Mouse (Mus musculus) intestine, postnatal 0 days (tissue): Measurements from ENCODE around the gene Clock. TPM values are rescaled to one million over a fixed set of nuclear protein-coding genes. Genes with fewer than 3 reads are reported as not detected.

Experiments used
- ATAC-seq: fragments of 200-750 bp; cut with Nextera tagmentation; 2 replicates; pipeline ENCODE4 v1.8.0; 2017; ENCODE audit warnings: mild to moderate bottlenecking, moderate TSS enrichment, moderate library complexity
- H3K27ac ChIP-seq: fragments of 300-500 bp; sonication (generic); 2 replicates; pipeline ENCODE4 v1.5.1; 2014; ENCODE audit warnings: mild to moderate bottlenecking, low read depth, low read length, moderate library complexity
- H3K27me3 ChIP-seq: fragments of 300-500 bp; sonication (generic); replicated peaks from 2 replicates; pipeline ENCODE4 v1.6.1; 2014; ENCODE audit warnings: low read length, mixed read lengths; ENCODE audit not compliant: control insufficient read depth, insufficient read depth
- H3K36me3 ChIP-seq: fragments of 300-500 bp; sonication (generic); 2 replicates; pipeline ENCODE4 v1.6.1; 2014; ENCODE audit warnings: mild to moderate bottlenecking, moderate library complexity; ENCODE audit not compliant: control insufficient read depth, insufficient read depth
- H3K4me1 ChIP-seq: fragments of 300-500 bp; sonication (generic); replicated peaks from 2 replicates; pipeline ENCODE4 v1.6.1; 2014; ENCODE audit warnings: antibody characterized with exemption, low read length, mixed read lengths; ENCODE audit not compliant: control insufficient read depth, insufficient read depth
- H3K4me2 ChIP-seq: fragments of 300-500 bp; sonication (generic); replicated peaks from 2 replicates; pipeline ENCODE4 v1.6.1; 2014; ENCODE audit warnings: low read depth, mild to moderate bottlenecking, moderate library complexity
- H3K4me3 ChIP-seq: fragments of 300-500 bp; sonication (generic); 2 replicates; pipeline ENCODE4 v1.5.1; 2014; ENCODE audit warnings: low read depth, low read length
- H3K9ac ChIP-seq: fragments of 300-500 bp; sonication (generic); 2 replicates; pipeline ENCODE4 v1.6.1; 2014; ENCODE audit warnings: mild to moderate bottlenecking, low read depth, low read length
- H3K9me3 ChIP-seq: fragments of 300-500 bp; sonication (generic); 2 replicates; pipeline ENCODE4 v1.6.1; 2016; ENCODE audit warnings: mixed run types; ENCODE audit not compliant: control insufficient read depth
- CTCF ChIP-seq: sonication (generic); IDR thresholded peaks from 2 replicates; pipeline ENCODE4 v1.5.1; 2016; ENCODE audit warnings: low read depth, mild to moderate bottlenecking, control low read depth, antibody characterized with exemption, moderate library complexity
- WGBS: fragments of 180-500 bp; shearing (Covaris S2); extraction: QIAGEN DNeasy Blood & Tissue Kit; methylation state at CpG from one replicate; pipeline ENCODE4 v1.1.7; 2014; 5-methylcytosine and 5-hydroxymethylcytosine counted together
- polyA plus RNA-seq: library from polyadenylated mRNA; unstranded; fragments of >200 nt; fragmentation: Nextera tagmentation; extraction: Ambion mirVana; gene quantifications from 2 replicates; pipeline ENCODE4 v1.2.1, GENCODE M21; 2015

The Clock gene
- polyA plus RNA-seq, 1 experiment from 2014 or later = 8.2 TPM

GRCm38 (mm10) chr5:76163828-76164390, 140.7 kb downstream of the Clock start:
- H3K27me3 ChIP-seq = no peaks in the 10 kb centered on the region
- no peaks in the 10 kb centered on the region for H3K36me3 ChIP-seq
- no peak overlapping the region for H3K27ac ChIP-seq
- no peak for ATAC-seq
- H3K9ac ChIP-seq = no peak overlapping the region
- no peak for TF ChIP-seq CTCF
- H3K4me1 ChIP-seq = no peaks in the 10 kb centered on the region
- no peaks in the 10 kb centered on the region for H3K9me3 ChIP-seq
- 52% methylated on average over 4 of the region's 4 CpGs for WGBS
- no peak overlapping the region for H3K4me3 ChIP-seq
- H3K4me2 ChIP-seq = no peak overlapping the region

- Histone ChIP-seq H3K9me3 (no peaks in the 10 kb centered on the region), H3K9ac (no peak overlapping the region), H3K36me3 (no peaks in the 10 kb centered on the region), H3K27me3 (no peaks in the 10 kb centered on the region), H3K4me1 (no peaks in the 10 kb centered on the region), H3K4me2 (no peak overlapping the region), H3K27ac (no peak overlapping the region), H3K4me3 (no peak overlapping the region)
- no peak for ATAC-seq
- no peak for TF ChIP-seq CTCF
- 86% methylated on average over 5 of the region's 5 CpGs for WGBS
These were observed 141.7 kb downstream of the Clock start for GRCm38 (mm10) chr5:76162926-76163325.

- no peak for ATAC-seq
- Histone ChIP-seq H3K36me3 (peaks cover under 1% of the 10 kb centered on the region; the same call in 1 of the 2 replicates), H3K4me1 (no peaks in the 10 kb centered on the region), H3K9me3 (no peaks in the 10 kb centered on the region), H3K4me3 (no peak overlapping the region), H3K27ac (no peak overlapping the region), H3K4me2 (no peak overlapping the region), H3K27me3 (no peaks in the 10 kb centered on the region), H3K9ac (no peak overlapping the region)
- no peak for TF ChIP-seq CTCF
- 87% methylated on average over 6 of the region's 6 CpGs for WGBS
These were observed 143.1 kb downstream of the Clock start for GRCm38 (mm10) chr5:76161491-76161890.

GRCm38 (mm10) chr5:76160086-76160485, 144.5 kb downstream of the Clock start:
- H3K27me3 ChIP-seq = no peaks in the 10 kb centered on the region
- WGBS = 50% methylated on average over 3 of the region's 3 CpGs
- no peak overlapping the region for H3K4me2 ChIP-seq
- TF ChIP-seq CTCF = no peak
- H3K36me3 ChIP-seq = peaks cover 9% of the 10 kb centered on the region; the same call in 1 of the 2 replicates
- no peak overlapping the region for H3K27ac ChIP-seq
- no peaks in the 10 kb centered on the region for H3K4me1 ChIP-seq
- H3K4me3 ChIP-seq = no peak overlapping the region
- no peaks in the 10 kb centered on the region for H3K9me3 ChIP-seq
- no peak overlapping the region for H3K9ac ChIP-seq
- no peak for ATAC-seq

Other genes with a start within 250 kb of the Clock start
- gene Srd5a3, start 164.5 kb downstream of the Clock start, polyA plus RNA-seq = 41.5 and 44.1 TPM in 2 replicates
- gene Tmem165, start 120.9 kb downstream of the Clock start, polyA plus RNA-seq = 75.1 and 75.9 TPM in 2 replicates
- gene Pdcl2, start 26.4 kb upstream of the Clock start, polyA plus RNA-seq = not detected in 2 replicates
- 5.8 and 7.3 TPM in 2 replicates for gene Nmu, start 59.0 kb upstream of the Clock start, polyA plus RNA-seq
- not detected in 2 replicates for gene Gm7271, start 179.2 kb upstream of the Clock start, polyA plus RNA-seq
- 14.1 and 15.2 TPM in 2 replicates for gene Exoc1, start 224.5 kb upstream of the Clock start, polyA plus RNA-seq